Mouse (Mus musculus): ENCODE results near the gene Sipa1l1. TPM values are rescaled to one million over a fixed set of nuclear protein-coding genes. Genes with fewer than 3 reads are reported as not detected.

The Sipa1l1 gene
- polyA plus RNA-seq, 1 experiment from 2014 or later = 14.3 TPM

DNA sequence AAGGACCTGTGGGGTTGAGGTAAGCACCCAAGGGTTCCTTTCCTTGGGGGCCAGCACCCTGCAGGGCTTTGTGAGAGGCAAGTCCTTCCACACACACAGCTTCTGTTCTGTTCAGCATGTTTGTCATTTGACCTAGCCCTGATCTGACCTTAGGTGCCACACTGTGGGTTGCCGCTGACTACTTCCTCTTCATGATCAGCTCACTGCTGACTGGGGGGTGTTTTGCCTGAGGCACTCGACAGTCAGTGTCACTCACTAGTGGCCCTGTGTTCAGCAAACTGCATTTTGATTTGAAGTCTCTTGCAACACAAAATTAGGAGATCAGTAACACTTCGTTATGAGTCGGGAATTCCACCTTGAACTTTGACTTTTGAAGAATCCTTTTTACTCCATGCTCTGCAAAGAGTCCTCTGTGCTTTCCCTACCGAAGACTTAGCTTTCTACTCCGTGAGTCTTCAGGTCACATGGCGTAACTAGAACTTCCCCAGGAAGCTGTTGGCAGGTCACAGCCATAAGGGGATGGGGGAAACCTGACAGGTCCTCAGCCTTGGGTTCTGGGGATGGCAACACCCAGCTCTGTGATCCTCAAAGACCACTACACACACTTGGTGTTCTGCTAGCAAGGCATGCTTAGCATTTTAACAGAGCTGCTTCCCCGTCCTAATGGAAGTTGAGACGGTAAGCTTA is 279.2 kb downstream of the Sipa1l1 start:
- no peaks in the 10 kb centered on the region for H3K9me3 ChIP-seq
- H3K4me3 ChIP-seq (replicated peaks) = no peak overlapping the region
- no peaks in the 10 kb centered on the region for H3K27me3 ChIP-seq
- no peak for ATAC-seq
- no peak overlapping the region for H3K9ac ChIP-seq (replicated peaks)
- H3K27ac ChIP-seq = no peak overlapping the region
- no peaks in the 10 kb centered on the region for H3K4me1 ChIP-seq (replicated peaks)
- peaks cover 35% of the 10 kb centered on the region for H3K36me3 ChIP-seq
- no peak overlapping the region for H3K4me2 ChIP-seq (replicated peaks)
- 92% methylated on average over 9 of the region's 9 CpGs for WGBS

DNA sequence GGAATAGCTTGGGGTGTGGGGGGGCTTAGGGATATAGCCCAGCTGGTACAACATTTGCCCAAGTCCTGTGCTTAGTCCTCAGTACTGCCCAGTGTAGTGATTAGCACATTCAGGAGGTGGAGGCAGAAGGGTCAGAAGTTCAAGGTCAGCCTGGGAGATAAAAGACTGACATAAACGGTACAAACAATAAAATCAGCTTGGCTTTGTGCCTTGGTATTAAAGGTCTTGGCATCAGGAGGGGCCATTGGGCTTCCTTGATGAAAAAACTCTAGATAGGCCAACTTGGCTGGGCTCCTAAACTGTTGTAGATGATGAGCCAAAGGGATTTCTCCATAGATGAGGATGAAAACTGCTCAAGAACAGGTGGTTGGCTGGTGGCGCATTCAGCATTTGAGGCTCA is 283.3 kb downstream of the Sipa1l1 start:
- no peaks in the 10 kb centered on the region for H3K4me1 ChIP-seq (replicated peaks)
- H3K4me2 ChIP-seq (replicated peaks) = no peak overlapping the region
- peaks cover 20% of the 10 kb centered on the region for H3K36me3 ChIP-seq
- no peak overlapping the region for H3K9ac ChIP-seq (replicated peaks)
- no peaks in the 10 kb centered on the region for H3K27me3 ChIP-seq
- no peak overlapping the region for H3K4me3 ChIP-seq (replicated peaks)
- no peaks in the 10 kb centered on the region for H3K9me3 ChIP-seq
- 88% methylated on average over 2 of the region's 2 CpGs for WGBS
- ATAC-seq = no peak
- no peak overlapping the region for H3K27ac ChIP-seq

- no peak for ATAC-seq
- H3K4me3 ChIP-seq (replicated peaks) = no peak overlapping the region
- no peak overlapping the region for H3K9ac ChIP-seq (replicated peaks)
- H3K4me1 ChIP-seq (replicated peaks) = no peaks in the 10 kb centered on the region
- no peaks in the 10 kb centered on the region for H3K27me3 ChIP-seq
- 90% methylated on average over 6 of the region's 6 CpGs for WGBS
- no peak overlapping the region for H3K27ac ChIP-seq
- H3K36me3 ChIP-seq = 0 out of 2 replicates have a peak, but pooled peaks cover 3% of the 10 kb centered on the region
- no peak overlapping the region for H3K4me2 ChIP-seq (replicated peaks)
- H3K9me3 ChIP-seq = no peaks in the 10 kb centered on the region
Measured at GRCm38 (mm10) chr12:82454415-82454814, 285.3 kb downstream of the Sipa1l1 start.

GRCm38 (mm10) chr12:82455700-82456413 is 286.7 kb downstream of the Sipa1l1 start:
- Histone ChIP-seq H3K27ac (no peak overlapping the region), H3K36me3 (no peaks in the 10 kb centered on the region), H3K4me3 (replicated peaks) (no peak overlapping the region), H3K9ac (replicated peaks) (no peak overlapping the region), H3K9me3 (no peaks in the 10 kb centered on the region), H3K4me2 (replicated peaks) (no peak overlapping the region), H3K4me1 (replicated peaks) (no peaks in the 10 kb centered on the region), H3K27me3 (no peaks in the 10 kb centered on the region)
- no peak for ATAC-seq
- WGBS = 88% methylated on average over 10 of the region's 10 CpGs

DNA sequence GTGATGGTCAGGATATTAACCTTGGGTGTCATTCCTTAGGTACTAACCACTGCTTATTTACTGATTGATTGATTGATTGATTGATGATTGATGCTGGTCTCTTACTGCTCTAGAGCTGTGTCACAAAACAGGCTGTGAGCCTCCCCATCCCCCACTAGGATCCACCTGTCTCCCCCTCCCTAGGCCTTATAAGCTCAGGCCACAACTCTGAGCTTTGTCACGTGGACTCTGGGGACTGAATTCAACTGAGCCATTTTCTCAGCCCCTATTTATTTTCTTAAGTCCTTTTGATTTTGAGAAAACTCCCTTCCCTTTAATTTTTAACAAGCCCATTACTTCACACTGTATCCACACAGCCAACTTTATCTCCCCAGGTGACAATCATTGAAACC is 287.3 kb downstream of the Sipa1l1 start:
- H3K4me1 ChIP-seq (replicated peaks) = no peaks in the 10 kb centered on the region
- no peak overlapping the region for H3K4me2 ChIP-seq (replicated peaks)
- 74% methylated on average over 1 of the region's 1 CpGs for WGBS
- no peak overlapping the region for H3K27ac ChIP-seq
- no peaks in the 10 kb centered on the region for H3K36me3 ChIP-seq
- H3K4me3 ChIP-seq (replicated peaks) = no peak overlapping the region
- no peaks in the 10 kb centered on the region for H3K27me3 ChIP-seq
- no peak overlapping the region for H3K9ac ChIP-seq (replicated peaks)
- no peaks in the 10 kb centered on the region for H3K9me3 ChIP-seq
- no peak for ATAC-seq

DNA sequence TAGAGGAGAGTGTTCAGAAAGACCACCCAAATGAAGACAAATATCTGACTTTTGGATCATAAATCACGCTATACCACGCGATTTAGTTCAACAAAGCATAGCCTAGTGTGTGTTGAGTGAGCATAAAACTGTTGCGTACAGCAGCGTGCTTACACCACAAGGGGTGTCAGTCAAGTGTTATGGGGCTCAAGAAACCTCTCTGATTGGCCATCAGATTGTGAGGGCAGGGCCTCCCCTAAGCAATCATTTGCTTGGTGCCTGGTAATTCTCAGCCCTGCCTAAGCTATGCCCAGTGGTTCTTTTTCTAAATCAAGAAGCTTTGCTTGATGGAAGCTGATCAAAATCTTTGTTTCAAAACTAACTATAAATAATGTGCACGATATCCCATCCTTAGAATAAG is 288.5 kb downstream of the Sipa1l1 start:
- no peak overlapping the region for H3K27ac ChIP-seq
- no peak overlapping the region for H3K4me2 ChIP-seq (replicated peaks)
- H3K27me3 ChIP-seq = no peaks in the 10 kb centered on the region
- 91% methylated on average over 6 of the region's 6 CpGs for WGBS
- H3K9ac ChIP-seq (replicated peaks) = no peak overlapping the region
- no peak for ATAC-seq
- H3K9me3 ChIP-seq = no peaks in the 10 kb centered on the region
- no peaks in the 10 kb centered on the region for H3K36me3 ChIP-seq
- H3K4me1 ChIP-seq (replicated peaks) = no peaks in the 10 kb centered on the region
- no peak overlapping the region for H3K4me3 ChIP-seq (replicated peaks)

GRCm38 (mm10) chr12:82458017-82458416 is 288.9 kb downstream of the Sipa1l1 start:
- Histone ChIP-seq H3K4me3 (replicated peaks) (no peak overlapping the region), H3K27ac (no peak overlapping the region), H3K9me3 (no peaks in the 10 kb centered on the region), H3K9ac (replicated peaks) (no peak overlapping the region), H3K4me2 (replicated peaks) (no peak overlapping the region), H3K27me3 (no peaks in the 10 kb centered on the region), H3K4me1 (replicated peaks) (no peaks in the 10 kb centered on the region), H3K36me3 (no peaks in the 10 kb centered on the region)
- 87% methylated on average over 8 of the region's 8 CpGs for WGBS
- no peak for ATAC-seq

DNA sequence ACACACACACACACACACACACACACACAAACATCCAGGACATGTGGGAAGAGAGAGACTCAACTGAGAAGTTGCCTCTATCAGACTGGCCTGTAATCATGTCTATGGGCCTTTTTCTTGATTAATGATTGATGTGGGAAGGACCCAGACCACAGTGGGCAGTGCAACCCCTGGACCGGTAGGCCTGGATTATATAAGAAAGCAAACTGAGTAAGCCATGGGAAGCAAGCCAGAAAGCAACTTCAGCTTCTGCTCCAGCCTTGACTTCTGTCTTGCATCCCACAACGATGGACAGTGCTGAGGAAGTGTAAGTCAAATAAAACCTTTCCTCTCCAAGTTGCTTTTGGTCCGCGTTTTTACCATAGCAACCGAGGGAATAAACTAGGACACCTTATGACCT is 298.1 kb downstream of the Sipa1l1 start:
- Histone ChIP-seq H3K4me3 (replicated peaks) (no peak overlapping the region), H3K27me3 (no peaks in the 10 kb centered on the region), H3K9me3 (no peaks in the 10 kb centered on the region), H3K9ac (replicated peaks) (no peak overlapping the region), H3K4me1 (replicated peaks) (peaks cover 4% of the 10 kb centered on the region; the same call in 1 of the 2 replicates), H3K27ac (no peak overlapping the region), H3K4me2 (replicated peaks) (no peak overlapping the region), H3K36me3 (no peaks in the 10 kb centered on the region)
- WGBS = 86% methylated on average over 5 of the region's 5 CpGs
- ATAC-seq = no peak

DNA sequence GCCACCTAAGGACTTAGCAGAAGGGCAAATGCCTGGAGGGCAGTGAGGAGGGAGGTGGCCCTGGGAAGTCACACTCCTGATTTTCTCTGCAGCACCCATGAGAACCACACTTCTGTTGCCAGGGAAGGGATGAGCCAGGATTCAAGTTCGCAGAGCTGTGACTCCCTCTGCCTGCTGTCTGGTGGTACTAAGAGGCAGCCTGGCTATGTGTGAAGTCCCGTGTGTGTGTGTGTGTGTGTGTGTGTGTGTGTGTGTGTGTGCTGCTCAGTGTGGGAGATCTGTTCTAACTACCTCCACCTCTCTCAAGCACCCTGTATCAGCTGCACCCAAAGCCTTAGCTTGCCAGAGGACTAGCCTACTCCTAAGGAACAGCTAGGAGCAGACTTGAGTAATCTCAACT is 298.5 kb downstream of the Sipa1l1 start:
- 79% methylated on average over 2 of the region's 2 CpGs for WGBS
- Histone ChIP-seq H3K36me3 (no peaks in the 10 kb centered on the region), H3K4me2 (replicated peaks) (no peak overlapping the region), H3K4me3 (replicated peaks) (no peak overlapping the region), H3K27ac (no peak overlapping the region), H3K27me3 (no peaks in the 10 kb centered on the region), H3K9me3 (no peaks in the 10 kb centered on the region), H3K9ac (replicated peaks) (no peak overlapping the region), H3K4me1 (replicated peaks) (peaks cover 4% of the 10 kb centered on the region; the same call in 1 of the 2 replicates)
- ATAC-seq = no peak

GRCm38 (mm10) chr12:82468416-82468815 is 299.3 kb downstream of the Sipa1l1 start:
- peaks cover 4% of the 10 kb centered on the region; the same call in 1 of the 2 replicates for H3K4me1 ChIP-seq (replicated peaks)
- H3K4me3 ChIP-seq (replicated peaks) = no peak overlapping the region
- no peak for ATAC-seq
- no peaks in the 10 kb centered on the region for H3K36me3 ChIP-seq
- H3K27me3 ChIP-seq = no peaks in the 10 kb centered on the region
- WGBS = 78% methylated on average over 5 of the region's 5 CpGs
- H3K27ac ChIP-seq = no peak overlapping the region
- H3K4me2 ChIP-seq (replicated peaks) = no peak overlapping the region
- no peak overlapping the region for H3K9ac ChIP-seq (replicated peaks)
- H3K9me3 ChIP-seq = no peaks in the 10 kb centered on the region

DNA sequence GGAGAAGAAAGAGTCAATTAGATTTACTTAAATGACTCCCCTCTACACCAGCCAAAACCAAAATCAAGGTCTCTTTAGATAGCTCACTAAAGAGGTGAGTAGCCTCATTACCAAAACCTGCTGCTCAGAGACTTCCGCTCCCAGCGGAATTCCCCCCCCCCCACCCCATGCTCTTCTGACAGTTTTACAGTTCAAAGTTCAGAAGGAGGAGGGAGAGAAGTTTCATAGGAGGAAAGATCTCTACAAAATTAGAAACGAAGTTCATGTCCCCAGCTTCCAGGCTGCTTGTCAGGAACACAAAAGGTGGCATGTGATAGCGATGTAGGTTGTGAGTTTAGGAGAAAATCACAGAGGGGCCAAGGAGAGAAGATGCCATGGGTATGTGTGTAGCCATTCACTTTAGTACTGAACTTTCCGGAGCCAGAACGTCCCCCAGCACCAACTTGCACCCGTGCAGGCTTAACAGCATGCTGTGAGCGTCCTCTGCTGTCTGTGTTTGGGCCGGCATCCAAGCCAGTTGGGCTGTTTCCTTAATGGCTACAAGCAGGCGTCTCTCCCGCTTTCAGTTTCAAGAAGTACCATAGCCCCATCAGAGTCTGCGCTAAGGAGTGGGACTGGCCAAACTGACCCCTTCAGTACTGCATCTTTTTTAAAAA is 300.7 kb downstream of the Sipa1l1 start:
- H3K4me3 ChIP-seq (replicated peaks) = peak overlapping the region; percentile 53
- 0 out of 2 replicates have a peak, but pooled peaks cover under 1% of the 10 kb centered on the region for H3K9me3 ChIP-seq
- peak; percentile 86 for ATAC-seq
- peak overlapping the region; percentile 69 for H3K9ac ChIP-seq (replicated peaks)
- peaks cover 4% of the 10 kb centered on the region; the same call in 1 of the 2 replicates for H3K4me1 ChIP-seq (replicated peaks)
- WGBS = 5% methylated on average over 12 of the region's 12 CpGs
- H3K4me2 ChIP-seq (replicated peaks) = peak overlapping the region; percentile 84
- H3K27ac ChIP-seq = peak overlapping the region; percentile 74; the same call in 1 of the 2 replicates
- H3K36me3 ChIP-seq = no peaks in the 10 kb centered on the region
- H3K27me3 ChIP-seq = no peaks in the 10 kb centered on the region

DNA sequence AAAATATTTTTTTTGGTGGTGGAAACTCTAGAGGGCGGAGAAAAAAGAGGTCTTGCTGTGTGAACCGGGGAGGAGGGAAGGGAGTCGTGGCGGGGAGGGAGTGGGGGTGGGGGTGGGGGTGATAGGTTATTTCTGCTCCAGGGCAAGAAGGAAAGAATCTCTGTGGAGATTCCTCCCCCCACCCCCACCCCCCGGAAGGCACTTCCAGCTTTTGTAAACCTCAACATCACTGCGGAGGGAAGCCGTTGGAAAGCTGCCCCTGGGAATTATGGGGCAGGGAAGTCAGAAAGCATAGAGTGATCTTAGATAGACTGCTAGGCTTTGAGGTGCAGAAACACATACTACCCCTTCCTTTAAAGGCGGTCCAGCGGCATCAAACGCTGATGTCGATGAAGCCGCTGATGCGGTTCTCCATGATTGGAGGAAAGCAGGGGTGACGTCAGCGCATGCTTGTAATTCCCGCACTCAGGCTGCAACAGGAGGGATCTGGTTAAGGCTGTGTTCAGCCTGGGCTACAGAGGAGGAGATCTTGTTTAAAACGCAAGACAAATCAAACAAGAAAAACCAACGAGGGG is 301.3 kb downstream of the Sipa1l1 start:
- H3K4me2 ChIP-seq (replicated peaks) = peak overlapping the region; percentile 84
- no peaks in the 10 kb centered on the region for H3K27me3 ChIP-seq
- 3% methylated on average over 18 of the region's 18 CpGs for WGBS
- H3K9ac ChIP-seq (replicated peaks) = peak overlapping the region; percentile 69
- H3K4me3 ChIP-seq (replicated peaks) = peak overlapping the region; percentile 53
- H3K36me3 ChIP-seq = no peaks in the 10 kb centered on the region
- 0 out of 2 replicates have a peak, but pooled peaks cover 3% of the 10 kb centered on the region for H3K9me3 ChIP-seq
- ATAC-seq = peak; percentile 93
- H3K4me1 ChIP-seq (replicated peaks) = peaks cover 4% of the 10 kb centered on the region; the same call in 1 of the 2 replicates
- peak overlapping the region; percentile 74 for H3K27ac ChIP-seq
